Mouse (Mus musculus) intestine, embryonic 14.5 days (tissue): ENCODE results near the gene Zfp760. TPM values are rescaled to one million over a fixed set of nuclear protein-coding genes. Genes with fewer than 3 reads are reported as not detected.

Source experiments
- polyA plus RNA-seq: library from polyadenylated mRNA; unstranded; fragments of >200 nt; fragmentation: Nextera tagmentation; extraction: Ambion mirVana; gene quantifications from 2 replicates; pipeline ENCODE4 v1.2.1, GENCODE M21; 2014

The Zfp760 gene
- polyA plus RNA-seq, 1 experiment from 2014 or later, result 11.1 TPM

Other genes with a start within 250 kb of the Zfp760 start
- gene Zfp53, start 218.7 kb upstream of the Zfp760 start, polyA plus RNA-seq, result 13.3 and 13.7 TPM in 2 replicates
- gene Zfp52, start 172.2 kb upstream of the Zfp760 start, polyA plus RNA-seq, result 2.9 and 3.2 TPM in 2 replicates
- 24.7 and 28.5 TPM in 2 replicates for gene Zfp948, start 140.7 kb upstream of the Zfp760 start, polyA plus RNA-seq
- 3.9 and 5.1 TPM in 2 replicates for gene Zfp983, start 57.1 kb upstream of the Zfp760 start, polyA plus RNA-seq
- 4.5 and 8.1 TPM in 2 replicates for gene Gm10226, start 15.9 kb upstream of the Zfp760 start, polyA plus RNA-seq
- gene Zfp229, start 23.1 kb downstream of the Zfp760 start, polyA plus RNA-seq, result 4.6 and 7.8 TPM in 2 replicates
- gene Zfp820, start 138.0 kb downstream of the Zfp760 start, polyA plus RNA-seq, result 7.4 and 7.9 TPM in 2 replicates
- gene Zfp995, start 202.2 kb downstream of the Zfp760 start, polyA plus RNA-seq, result 7.6 and 9.1 TPM in 2 replicates